Mouse (Mus musculus) embryo, embryonic 11 days (tissue): Measurements from ENCODE around the gene Nap1l4.

ENCODE experiments used
- DNase-seq: peaks from one replicate; pipeline ENCODE4 v3.0.0-alpha.2; 2015

The Nap1l4 gene

DNA sequence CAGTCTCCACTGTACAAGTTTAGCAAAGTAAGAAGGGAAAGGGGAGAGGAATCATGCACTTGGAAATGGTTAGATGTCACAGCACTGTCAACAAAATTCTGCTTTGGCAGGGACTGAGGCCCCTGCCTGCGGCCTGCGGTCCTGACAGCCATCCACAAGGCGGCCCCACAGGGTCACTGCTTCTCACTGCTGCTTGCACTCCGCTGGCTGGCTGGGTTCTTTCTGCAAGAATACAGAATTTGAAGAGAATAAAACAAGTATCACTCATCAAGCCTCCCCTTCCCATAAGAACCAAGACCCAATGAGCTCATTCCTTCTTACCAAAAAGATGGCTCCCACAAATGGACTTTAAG, 34.5 kb downstream of the Nap1l4 start:
- no peak for DNase-seq

DNA sequence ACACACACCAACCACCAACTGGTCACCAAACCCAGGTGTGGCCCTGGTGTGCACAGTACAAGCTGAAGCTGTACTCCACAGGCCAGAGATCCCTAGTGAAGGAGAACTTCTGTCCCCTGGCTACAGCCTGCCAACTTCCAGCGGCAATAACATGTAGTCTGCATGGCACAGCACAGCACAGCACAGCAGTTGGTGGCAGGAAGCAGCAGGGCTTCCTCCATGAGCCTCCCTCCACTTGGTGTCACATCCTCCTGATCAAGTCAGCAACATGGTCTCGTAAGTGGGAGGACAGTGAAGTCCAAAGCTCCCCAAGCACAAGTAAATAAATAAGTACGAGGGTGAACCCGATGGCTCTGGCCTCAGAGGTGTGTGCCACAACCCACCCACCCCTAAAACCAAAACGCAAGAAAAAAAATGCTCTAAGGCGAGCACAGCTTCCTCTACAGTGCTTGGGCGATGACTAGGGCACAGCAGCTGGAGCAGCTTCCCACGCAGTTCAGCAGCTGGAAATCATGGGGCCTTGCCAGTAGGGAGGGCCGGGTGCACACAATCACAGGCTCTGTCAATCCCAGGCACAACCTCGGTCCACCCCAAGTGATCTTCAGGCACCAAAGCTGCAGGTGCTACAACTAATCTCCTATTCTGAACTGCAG, 35.0 kb downstream of the Nap1l4 start:
- DNase-seq: no peak

DNA sequence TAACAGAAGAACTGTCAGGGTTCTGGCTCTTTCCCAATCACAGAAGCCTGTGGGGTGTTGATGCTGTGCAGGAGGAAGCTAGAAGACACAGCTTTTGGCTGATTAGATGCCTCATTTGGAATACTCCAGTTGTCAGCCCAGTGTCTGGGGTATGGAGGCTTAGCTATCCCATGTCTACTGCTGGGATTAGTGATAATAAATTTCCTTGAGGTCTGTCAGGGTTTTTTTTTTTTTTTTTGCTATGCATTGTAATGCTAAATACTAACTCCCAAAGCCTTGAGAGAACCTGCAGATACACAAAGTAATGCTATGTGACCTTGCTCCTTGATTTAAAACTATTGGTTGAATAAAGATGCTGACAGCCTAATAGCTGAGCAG, 37.6 kb downstream of the Nap1l4 start:
- no peak for DNase-seq

DNA sequence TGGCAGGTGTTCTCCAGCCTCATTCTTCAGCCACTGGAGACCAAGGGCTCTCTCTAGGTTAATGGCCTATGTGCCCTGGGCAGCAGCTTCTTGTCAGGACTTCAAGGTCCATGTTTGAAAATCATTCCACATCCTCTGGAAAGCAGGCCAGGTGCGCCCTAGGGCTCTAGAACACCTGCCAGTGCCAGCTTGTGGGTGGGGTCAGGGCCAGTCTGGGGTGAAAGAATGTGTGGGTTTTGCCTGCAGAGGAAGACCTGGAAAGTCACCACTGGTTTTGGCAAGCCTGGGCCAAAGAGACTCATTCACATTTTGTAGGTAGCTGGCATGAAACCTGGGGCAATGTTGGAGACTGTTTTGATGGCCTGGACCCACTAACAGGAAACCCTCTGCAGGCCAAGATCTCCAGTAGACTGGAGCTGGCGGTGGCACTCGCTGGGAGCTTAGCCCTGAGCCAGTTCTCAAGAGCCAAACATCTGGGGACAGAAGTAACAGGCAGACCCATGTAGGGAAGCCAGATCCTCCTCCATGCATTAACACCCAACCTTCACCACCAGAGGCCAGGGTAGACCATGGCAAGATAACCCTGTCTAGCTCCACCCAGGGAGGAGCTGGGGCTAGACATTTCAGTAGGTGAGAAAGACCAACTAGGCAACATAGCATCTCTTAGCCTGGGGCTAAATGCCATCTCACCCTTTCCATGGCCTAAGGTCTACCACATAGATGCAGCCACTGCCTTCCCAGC, 38.1 kb downstream of the Nap1l4 start:
- DNase-seq: no peak

DNA sequence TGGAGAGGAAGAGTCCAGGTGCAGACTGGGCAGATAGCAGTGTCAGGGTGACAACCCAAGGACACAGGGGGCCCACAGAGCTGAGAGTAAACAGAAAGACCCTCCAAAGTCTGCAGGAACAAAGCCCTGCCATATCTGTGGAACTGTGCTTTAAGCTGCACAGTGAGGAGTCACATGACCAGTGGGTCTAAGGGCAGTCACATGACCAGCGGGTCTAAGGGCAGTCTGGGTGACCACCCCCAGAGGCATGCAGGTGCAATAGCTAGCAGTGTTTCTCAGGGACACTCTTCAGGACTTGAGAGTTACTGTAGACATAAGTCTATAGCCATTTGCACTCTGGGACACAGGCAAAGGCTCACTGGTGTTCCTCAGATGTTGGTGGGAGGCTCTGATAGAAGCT, 39.3 kb downstream of the Nap1l4 start:
- no peak for DNase-seq

DNA sequence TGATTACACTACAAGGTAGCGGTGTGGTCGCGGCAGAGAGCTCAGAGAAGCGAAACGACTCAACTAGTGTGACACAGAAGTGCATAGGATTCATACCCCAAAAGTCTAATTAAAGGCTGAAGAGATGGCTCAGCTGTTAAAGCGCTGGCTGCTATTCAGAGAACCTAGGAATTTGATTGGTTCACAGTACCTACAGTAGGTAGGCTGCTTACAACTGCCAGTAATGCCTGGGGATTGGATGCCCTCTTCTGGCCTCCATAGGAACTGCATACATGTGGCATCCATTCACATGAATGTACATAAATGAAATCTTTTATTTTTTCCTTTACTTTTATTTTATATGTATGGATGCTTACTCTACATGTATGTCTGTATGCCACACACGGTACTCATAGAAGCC, 42.2 kb downstream of the Nap1l4 start:
- DNase-seq: peak; percentile 50

DNA sequence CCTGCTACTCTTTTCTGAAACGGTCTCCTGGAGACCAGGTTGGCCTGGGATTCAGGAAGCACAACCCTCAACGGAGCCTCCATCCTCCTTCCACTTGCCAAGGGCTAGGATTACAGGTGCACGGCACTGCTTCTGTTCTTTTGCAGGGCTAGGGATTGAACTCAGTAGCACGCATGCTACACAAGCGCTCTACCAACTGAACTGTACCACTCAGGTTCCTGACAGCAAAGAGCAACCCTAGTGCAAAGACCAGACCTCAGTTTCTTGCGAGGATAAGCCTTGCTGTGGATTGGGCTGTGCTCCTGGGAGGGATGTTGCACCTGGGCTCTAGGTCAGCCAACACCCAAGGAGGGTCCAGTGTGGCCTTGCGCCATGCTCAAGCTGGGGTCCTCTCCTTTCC, 42.6 kb downstream of the Nap1l4 start:
- no peak for DNase-seq

DNA sequence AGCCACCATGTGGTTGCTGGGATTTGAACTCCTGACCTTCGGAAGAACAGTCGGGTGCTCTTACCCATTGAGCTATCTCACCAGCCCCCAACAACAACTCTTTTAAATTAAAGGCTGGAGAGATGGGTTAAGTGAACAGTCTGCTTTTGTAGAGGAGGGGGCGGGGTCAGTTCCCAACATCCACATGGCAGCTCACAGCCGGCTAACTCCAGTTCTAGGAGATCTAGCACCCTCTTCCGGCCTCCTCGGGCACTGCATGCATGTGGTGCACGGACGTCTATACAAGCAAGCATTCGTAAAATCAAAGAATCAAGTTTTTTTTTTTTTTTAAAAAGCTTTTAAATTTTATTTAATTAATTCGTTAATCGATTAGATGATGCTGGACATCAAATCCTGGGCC, 43.1 kb downstream of the Nap1l4 start:
- peak; percentile 74 for DNase-seq

DNA sequence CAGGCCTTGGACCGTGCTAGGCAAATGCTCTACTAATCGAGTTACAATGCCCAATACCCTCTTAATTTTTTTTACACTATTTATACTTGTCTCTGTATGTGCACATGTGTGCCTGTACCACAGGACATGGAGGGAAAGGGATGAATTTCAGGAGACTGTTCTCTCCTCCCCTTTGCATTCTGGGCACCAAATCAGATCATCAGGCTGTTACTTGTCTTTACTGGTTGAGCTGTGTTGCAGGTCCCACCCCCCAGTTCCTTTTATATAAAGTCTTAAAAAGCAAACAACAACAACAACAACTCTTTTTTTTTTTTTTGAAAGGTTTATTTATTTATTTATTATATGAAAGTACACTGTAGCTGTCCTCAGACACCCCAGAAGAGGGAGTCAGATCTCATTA, 43.5 kb downstream of the Nap1l4 start:
- DNase-seq: no peak

DNA sequence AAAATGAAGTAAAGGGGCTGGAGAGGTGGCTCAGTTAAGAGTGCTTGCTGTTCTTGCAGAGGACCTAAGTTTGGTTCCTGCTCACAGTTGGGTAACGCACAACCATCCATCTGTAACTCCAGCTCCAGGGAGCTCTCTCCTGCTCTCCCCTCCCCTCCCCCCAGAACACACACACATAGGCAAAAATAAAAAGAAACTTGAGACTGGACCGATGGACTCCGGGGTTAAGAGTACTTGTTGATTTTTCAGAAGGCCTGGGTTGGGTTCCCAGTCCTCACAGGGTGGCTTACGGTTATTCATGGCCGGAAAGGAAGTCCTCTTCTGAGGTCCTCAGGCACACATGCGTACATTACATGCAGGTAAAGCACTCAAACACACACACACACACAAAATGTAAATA, 45.0 kb downstream of the Nap1l4 start:
- no peak for DNase-seq

DNA sequence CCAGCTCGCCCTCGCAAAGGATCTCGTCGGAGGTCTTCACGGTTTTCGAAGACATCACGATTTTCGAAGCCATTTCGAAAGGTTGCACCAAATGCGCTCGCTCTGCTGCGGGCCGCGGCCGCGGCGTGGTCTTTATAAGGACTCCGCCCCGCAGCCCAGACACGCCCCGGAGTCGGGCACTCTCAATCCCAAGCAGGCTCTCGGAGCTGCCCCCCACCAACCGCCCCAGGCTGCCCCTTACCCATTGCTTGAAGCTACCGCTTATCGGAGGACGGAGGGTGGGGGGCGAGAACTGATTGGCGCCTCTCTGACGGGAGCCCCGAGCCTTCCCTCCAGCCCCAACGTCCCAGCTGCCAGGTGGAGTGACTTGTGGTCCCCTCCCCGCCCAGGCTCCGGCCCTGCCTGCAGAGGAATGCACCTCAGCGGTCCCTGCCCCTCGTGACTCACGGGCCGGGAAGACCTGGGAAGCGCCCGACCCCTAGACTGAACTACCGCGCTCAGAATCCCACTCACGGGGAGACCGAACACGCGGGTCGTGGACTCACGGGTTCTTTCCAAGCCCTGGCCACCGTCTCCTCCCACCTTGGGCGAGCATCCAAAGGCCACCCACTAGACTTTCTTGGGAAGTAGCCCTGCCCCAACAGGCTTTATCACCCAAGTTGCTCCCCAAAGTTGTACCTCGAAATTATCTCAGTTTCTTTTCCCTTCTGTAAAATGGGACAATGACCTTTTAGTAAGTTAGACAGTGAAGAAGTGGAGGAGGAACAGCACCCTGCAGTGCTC, 46.3 kb downstream of the Nap1l4 start, which contains the start of gene Phlda2:
Phlda2 (minus strand) TSS at position 733 of the 783 bp plus-strand sequence.
- DNase-seq: peak; percentile 62

DNA sequence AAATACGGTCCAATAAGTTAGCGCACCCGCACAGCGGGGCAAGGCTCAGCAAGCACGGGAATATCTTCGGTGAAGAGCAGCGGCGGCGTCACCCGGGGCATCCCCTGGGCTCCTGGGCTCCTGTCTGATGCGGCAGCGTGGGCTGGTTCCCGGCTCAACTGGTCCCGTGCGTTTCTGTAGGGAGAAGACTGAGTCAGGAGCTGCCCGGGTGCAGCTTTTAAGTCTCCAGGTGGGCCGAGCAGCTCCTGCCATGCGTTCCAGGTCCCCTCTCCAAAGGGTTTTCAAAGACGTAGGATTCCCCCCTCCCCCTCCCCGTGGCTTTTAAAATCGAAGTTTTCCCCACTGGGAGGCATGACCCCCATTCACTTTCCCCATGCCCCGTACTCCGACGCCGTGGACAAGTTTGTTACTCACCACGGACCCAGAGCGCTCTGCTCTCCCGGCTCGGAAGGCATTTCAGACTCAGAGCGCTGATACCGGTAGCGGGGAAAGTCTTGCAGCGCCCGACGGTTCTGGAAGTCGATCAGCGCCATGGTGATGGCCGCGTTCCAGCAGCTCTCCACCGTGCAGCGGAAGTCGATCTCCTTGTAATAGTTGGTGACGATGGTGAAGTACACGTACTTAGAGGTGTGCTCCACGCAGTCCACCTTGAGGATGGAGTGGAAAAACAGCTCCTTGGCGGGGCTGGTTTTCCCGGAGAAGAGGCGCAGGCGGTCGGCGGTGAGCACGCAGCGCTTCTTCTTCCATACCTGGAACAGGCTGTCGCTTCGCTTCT, 47.1 kb downstream of the Nap1l4 start:
- peak; percentile 66 for DNase-seq

DNA sequence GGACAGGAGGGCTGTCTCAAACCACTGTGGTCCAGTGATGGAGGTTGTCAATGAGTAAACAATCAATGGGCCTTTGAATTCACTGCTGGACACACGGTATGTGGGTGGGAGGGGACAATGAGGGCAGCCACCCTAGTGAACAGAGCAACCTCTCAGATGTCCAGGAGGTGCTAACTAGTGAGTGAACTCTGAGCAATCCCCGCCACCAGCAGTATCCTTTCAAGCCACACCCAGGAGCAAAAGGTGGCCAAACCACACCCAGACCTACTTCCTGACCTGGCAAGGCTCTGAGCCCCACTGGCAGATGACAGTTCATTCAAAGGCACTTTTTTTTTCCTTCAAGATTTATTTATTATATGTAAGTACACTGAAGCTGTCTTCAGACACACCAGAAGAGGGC, 48.0 kb downstream of the Nap1l4 start:
- no peak for DNase-seq

DNA sequence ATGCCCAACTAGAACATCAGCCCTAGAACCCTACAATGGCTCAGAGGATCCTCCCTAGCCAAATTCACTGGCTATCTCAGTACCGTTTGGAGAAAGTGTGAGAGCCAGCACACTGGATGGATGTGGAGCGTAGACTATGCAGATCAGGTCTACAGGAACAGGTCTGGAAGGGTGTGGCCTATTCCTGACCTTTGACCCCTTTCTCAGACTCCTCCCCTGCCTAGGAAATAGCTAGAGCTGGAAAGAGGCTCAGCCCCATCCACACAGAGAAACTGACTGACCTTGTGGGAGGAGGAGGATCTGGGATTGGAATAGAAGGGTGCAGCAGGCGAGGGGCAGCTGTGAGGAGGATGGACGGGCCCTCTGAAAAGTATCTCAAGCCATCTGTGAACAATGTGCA, 50.3 kb downstream of the Nap1l4 start:
- no peak for DNase-seq

DNA sequence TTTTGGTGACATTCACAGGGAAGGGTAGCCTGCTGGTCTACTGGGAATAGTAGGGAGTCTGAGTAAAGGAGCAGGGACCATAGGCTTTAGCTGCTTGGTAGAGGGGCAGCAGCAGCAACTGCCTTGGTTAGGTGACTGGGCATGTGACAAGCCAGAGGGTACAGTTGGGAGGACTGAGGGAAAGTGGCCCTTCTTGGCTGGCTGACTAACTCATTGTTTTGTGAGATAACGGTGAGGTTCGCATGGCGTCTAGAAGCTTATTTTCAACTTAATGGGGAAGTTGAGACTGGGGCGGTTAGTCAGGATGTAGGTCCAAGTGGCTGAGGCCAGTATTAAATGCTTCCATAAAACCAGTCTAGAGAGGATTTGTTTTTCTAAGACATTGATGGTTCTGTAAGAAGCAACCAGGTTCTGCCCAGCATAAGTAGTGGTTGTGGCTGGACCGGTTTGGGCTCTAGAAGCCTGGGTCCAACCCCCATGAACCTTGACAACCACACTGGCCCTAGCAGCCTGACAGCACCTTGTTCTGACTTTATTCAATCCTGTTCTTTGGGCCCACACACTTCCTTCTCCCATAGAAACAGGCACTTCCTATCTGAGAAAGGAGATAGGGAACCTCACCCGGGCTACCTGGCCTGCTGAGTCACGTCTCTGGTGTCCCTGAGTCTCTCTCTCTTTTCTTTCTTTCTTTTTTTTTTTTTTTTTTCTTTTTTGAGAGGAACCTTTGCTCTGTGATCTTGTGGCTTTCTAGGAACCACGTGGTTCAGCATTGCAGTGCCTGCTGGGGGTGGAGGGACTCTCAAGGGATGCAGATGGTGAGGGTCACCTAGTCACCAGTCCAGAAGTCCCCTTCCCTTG, 53.6 kb downstream of the Nap1l4 start:
- no peak for DNase-seq

DNA sequence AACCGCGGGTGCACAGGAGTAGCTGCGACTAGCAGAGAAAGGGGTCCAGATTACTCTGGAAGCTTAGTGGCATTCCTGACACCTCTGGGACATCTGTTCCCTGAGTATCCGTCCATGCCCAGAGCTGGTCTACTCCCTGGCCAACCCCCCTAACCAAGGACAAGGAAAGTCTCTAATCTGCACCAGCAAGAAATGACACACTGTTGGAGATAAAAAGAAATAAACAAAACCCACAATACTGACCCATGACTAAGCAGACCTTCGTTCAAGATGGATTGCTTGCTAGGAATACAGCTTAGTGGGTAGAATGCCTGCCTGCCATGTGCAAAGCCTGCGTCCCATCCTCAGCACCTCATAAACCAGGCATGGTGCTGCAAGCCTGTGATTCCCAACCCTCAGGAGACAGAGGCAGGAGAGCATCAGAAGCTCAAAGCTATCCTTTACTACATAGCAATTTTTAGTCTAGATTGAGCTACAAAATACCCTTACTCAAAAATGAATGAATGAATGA, 55.2 kb downstream of the Nap1l4 start:
- no peak for DNase-seq

DNA sequence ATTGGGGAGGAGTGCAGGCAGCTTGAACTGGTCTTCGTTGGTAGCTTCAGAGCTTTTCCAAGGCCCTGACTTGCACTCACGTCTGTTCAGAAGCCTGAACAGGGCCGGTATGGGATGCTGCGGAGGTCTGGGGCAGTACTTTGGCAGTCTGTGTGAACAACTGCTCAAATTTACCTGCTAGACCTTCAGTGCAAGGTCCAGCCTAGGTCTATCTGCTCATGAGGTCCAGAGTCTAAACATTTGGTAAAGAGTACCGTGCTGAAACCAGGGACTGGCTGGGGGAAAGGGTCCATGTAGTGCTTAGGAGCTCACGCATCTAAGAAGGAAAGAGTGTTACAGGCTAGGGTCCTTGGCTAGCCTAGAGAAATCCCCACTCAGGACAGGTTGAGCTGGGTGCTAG, 59.2 kb downstream of the Nap1l4 start:
- no peak for DNase-seq

DNA sequence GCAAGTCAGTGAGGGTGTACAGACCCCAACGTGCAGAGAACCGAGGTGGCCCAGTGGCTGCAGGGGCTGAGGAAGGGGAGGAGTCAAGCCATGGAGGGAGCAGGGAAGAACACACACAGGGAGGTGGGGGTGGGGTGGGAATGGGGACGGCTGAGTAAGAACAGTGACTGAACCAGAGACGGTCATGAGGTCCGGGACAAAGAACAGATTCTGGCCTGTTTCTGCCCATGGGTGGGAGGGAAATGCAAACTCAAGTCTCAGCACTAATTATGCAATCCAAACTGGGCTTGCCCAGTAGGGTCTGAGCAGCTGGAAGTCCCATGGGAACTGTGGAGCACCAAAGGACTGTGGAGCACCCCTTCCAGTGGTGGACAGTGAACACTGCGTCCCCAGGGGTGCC, 66.4 kb downstream of the Nap1l4 start:
- peak; percentile 44 for DNase-seq

DNA sequence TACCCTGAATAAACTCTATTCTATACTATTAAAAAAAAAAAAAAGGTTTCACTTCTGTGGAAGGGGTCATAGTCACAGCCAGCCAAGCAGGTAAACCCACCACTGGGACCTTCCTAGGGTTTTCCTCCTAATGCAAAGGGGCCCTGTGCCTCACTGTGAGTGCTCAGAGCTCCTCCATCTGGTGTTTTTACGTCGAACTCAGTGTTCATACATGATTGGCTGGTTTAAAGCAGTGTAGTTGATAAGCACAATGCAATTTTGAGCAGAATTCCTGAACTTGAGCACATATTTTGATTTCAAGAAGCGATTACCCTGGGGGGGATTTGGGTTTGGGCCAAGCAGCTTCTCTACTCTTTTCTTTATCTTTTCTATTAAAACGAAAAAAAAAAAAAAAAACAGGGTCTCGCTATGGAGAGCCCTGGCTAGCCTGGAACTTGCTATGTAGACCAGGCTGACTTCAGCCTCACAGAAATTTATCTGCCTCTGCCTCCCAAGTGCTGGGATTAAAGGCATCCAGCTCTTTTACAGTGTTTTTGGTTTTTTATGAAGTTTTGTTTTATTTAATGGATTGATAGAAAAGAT, 67.0 kb downstream of the Nap1l4 start:
- no peak for DNase-seq

DNA sequence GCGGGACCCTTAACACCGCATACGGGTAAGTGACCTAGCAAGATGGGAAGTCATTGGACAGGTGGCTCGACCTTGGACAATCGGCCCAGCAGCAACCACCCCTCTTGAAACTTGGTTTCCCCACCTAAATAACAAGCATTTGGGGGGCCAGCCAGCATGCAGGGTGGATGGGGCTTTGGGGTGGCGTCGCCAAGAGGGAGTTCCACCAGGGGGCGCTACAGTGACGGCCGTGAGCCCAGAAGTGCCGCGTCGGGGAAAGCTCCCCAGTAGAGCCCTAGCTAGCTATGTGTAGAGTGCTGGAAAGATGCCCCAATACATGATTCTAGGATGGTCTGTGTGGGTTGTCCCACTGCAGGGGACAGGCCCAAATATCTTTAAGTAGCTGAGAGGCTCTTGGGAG, 68.4 kb downstream of the Nap1l4 start:
- peak; percentile 68 for DNase-seq

DNA sequence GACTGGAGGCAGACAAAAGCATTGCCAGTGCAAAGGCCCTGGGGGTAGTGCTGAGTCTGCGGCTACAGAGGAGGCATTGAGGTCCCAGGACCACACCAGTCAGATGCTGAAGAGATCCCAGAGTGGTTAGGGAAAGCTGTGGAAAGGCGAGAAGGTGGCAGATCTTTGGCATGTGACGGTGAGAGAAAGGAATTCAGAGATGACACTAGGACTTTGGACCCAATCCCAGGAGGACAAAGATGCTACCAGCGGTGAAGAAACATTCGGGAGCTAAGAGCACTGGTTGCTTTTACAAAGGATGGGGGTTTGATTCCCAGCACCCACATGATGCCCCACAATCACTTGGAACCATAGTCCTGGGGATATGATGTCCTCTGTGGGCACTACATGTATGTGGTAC, 71.1 kb downstream of the Nap1l4 start:
- DNase-seq: no peak
